Mouse (Mus musculus) CH12.LX (cell line): ENCODE measurements around the gene Gm20388.

Source experiments
- JUN ChIP-seq: IDR thresholded peaks from 2 replicates; pipeline ENCODE4 v1.6.1; 2011; ENCODE audit warnings: low read depth, mild to moderate bottlenecking, low read length, improper control_type of control experiment, moderate library complexity; ENCODE audit not compliant: insufficient read depth
- MAX ChIP-seq: IDR thresholded peaks from 2 replicates; pipeline ENCODE4 v1.6.1; 2011; ENCODE audit warnings: low read length, improper control_type of control experiment
- RAD21 ChIP-seq: IDR thresholded peaks from 2 replicates; pipeline ENCODE4 v1.6.1; 2011; ENCODE audit warnings: low read depth, mild to moderate bottlenecking, low read length, improper control_type of control experiment, moderate library complexity

GRCm38 (mm10) chr8:122186363-122186974, 2275.8 kb downstream of the Gm20388 start:
- TF ChIP-seq JUN (no peak), RAD21 (no peak), MAX (no peak)
